Mouse (Mus musculus): ENCODE data around the gene Nfkb1.

GRCm38 (mm10) chr3:135567888-135568287 is 123.5 kb downstream of the Nfkb1 start:
- TF ChIP-seq CTCF (IDR thresholded peaks at IDR 0.05) (no peak), EP300 (IDR thresholded peaks at IDR 0.05) (no peak)
